Mouse (Mus musculus): ENCODE measurements at regions not wholly inside any gene's neighbourhood (a gene's known extent, or its start where the extent isn't known, plus 50 kb on each side); places are given as distances from the start of the nearest gene placed in this dataset.
"Not testable (repeated sequence)": the region's sequence is repeated elsewhere in the genome, so short reads cannot be mapped to it uniquely, and the experiment has no call there.

GRCm38 (mm10) chr11:16637679-16638078, 114.3 kb upstream of the Egfr start:
- Histone ChIP-seq H3K4me1 (ENCODE audit: control insufficient read depth, insufficient read depth, low read length) (no peaks in the 10 kb centered on the region), H3K27ac (ENCODE audit: insufficient read depth, low read length) (no peak overlapping the region), H3K4me3 (ENCODE audit: insufficient read depth, low read length) (no peak overlapping the region)
- TF ChIP-seq POLR2A (IDR thresholded peaks at IDR 0.05; ENCODE audit: low read depth, low read length): no peak
- no peak for TF ChIP-seq CTCF (IDR thresholded peaks at IDR 0.05; ENCODE audit: borderline replicate concordance, insufficient read depth, low read length)

GRCm38 (mm10) chr11:16638349-16638748, 113.7 kb upstream of the Egfr start:
- no peak overlapping the region for H3K27ac ChIP-seq (ENCODE audit: insufficient read depth, low read length)
- H3K4me1 ChIP-seq (ENCODE audit: control insufficient read depth, insufficient read depth, low read length): no peaks in the 10 kb centered on the region
- no peak overlapping the region for H3K4me3 ChIP-seq (ENCODE audit: insufficient read depth, low read length)
- no peak for TF ChIP-seq CTCF (IDR thresholded peaks at IDR 0.05; ENCODE audit: borderline replicate concordance, insufficient read depth, low read length)
- no peak for TF ChIP-seq POLR2A (IDR thresholded peaks at IDR 0.05; ENCODE audit: low read depth, low read length)

DNA sequence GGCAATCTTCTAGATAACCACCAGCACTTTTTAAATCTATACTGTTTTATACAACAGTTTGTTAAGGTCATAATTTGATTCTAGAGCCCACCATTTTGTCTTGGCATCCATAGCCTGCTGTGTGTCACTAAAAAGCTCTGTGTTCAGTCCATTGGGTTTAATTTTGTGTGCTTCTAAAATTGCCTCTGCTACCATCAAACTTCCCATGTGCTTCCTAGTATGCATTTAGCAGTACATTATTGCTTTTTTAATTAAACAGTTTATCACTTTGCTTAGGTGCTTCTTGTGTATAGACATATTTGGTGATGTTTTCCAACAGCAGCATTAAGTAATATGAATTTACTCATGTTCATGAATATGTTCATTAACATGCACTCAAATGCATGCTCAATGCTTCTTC, 102.4 kb upstream of the Egfr start:
- TF ChIP-seq POLR2A (IDR thresholded peaks at IDR 0.05; ENCODE audit: low read depth, low read length): no peak
- no peak for TF ChIP-seq CTCF (IDR thresholded peaks at IDR 0.05; ENCODE audit: borderline replicate concordance, insufficient read depth, low read length)
- no peaks in the 10 kb centered on the region; the same call in 1 of the 2 replicates for H3K4me1 ChIP-seq (ENCODE audit: control insufficient read depth, insufficient read depth, low read length)
- no peak overlapping the region for H3K27ac ChIP-seq (ENCODE audit: insufficient read depth, low read length)
- no peak overlapping the region for H3K4me3 ChIP-seq (ENCODE audit: insufficient read depth, low read length)

DNA sequence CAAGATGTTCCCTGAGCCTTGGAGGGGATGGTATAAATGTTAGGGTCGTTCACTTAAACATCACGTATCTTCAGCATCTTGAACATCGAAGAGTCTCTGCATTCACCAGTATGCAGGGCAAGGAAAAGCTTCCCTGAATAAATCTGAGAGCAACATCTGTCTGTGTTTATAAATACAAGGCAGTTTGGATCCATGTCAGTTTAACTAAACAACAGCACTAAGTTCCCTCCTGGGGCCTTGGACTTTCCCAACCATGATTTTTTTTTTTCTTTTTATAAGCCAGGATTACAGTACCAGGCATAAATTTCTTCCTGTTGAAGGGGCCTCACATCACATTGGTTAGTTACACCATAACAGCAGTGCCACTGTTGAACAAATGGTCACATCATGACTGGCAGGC, 88.2 kb upstream of the Egfr start:
- H3K4me3 ChIP-seq (ENCODE audit: insufficient read depth, low read length): no peak overlapping the region
- no peak overlapping the region for H3K27ac ChIP-seq (ENCODE audit: insufficient read depth, low read length)
- H3K4me1 ChIP-seq (ENCODE audit: control insufficient read depth, insufficient read depth, low read length): no peaks in the 10 kb centered on the region
- TF ChIP-seq POLR2A (IDR thresholded peaks at IDR 0.05; ENCODE audit: low read depth, low read length) (no peak), CTCF (IDR thresholded peaks at IDR 0.05; ENCODE audit: borderline replicate concordance, insufficient read depth, low read length) (no peak)

- TF ChIP-seq CTCF (IDR thresholded peaks at IDR 0.05; ENCODE audit: borderline replicate concordance, insufficient read depth, low read length) (no peak), POLR2A (IDR thresholded peaks at IDR 0.05; ENCODE audit: low read depth, low read length) (no peak)
Observed at GRCm38 (mm10) chr11:16669453-16670251, 82.4 kb upstream of the Egfr start.

GRCm38 (mm10) chr11:16670282-16670681, 81.7 kb upstream of the Egfr start:
- TF ChIP-seq CTCF (IDR thresholded peaks at IDR 0.05; ENCODE audit: borderline replicate concordance, insufficient read depth, low read length) (no peak), POLR2A (IDR thresholded peaks at IDR 0.05; ENCODE audit: low read depth, low read length) (no peak)
- H3K4me1 ChIP-seq (ENCODE audit: control insufficient read depth, insufficient read depth, low read length): no peaks in the 10 kb centered on the region
- H3K27ac ChIP-seq (ENCODE audit: insufficient read depth, low read length): no peak overlapping the region

More at GRCm38 (mm10) chr11:16669453-16670251, 82.4 kb upstream of the Egfr start:
- Histone ChIP-seq H3K27ac (ENCODE audit: insufficient read depth, low read length) (no peak overlapping the region), H3K4me3 (ENCODE audit: insufficient read depth, low read length) (no peak overlapping the region), H3K4me1 (ENCODE audit: control insufficient read depth, insufficient read depth, low read length) (no peaks in the 10 kb centered on the region)

DNA sequence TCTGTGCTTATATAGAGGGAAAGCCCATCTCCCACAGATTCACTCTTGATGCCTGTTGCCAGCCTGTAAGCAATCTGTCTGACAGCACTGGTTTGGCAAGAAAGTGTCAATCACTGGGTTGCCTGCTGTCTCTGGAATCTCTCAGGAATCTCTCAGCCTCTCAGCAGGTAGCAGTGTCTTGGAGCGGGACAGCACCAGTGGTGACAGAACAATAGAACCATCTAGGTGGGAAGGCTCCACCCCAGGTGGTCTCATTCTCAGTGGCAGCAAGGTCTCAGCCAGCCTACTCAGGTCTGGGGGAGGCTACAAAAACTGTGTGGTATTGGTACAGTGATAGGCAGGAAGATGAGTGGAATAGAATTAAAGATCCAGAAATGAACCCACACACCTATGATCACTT, 76.1 kb upstream of the Egfr start:
- H3K4me1 ChIP-seq (ENCODE audit: control insufficient read depth, insufficient read depth, low read length); H3K4me3 ChIP-seq (ENCODE audit: insufficient read depth, low read length); H3K27ac ChIP-seq (ENCODE audit: insufficient read depth, low read length): not testable (repeated sequence)

More at GRCm38 (mm10) chr11:16670282-16670681, 81.7 kb upstream of the Egfr start:
- H3K4me3 ChIP-seq (ENCODE audit: insufficient read depth, low read length): no peak overlapping the region

GRCm38 (mm10) chr11:16683538-16683937, 68.5 kb upstream of the Egfr start:
- H3K4me3 ChIP-seq (ENCODE audit: insufficient read depth, low read length): no peak overlapping the region
- no peaks in the 10 kb centered on the region for H3K4me1 ChIP-seq (ENCODE audit: control insufficient read depth, insufficient read depth, low read length)
- no peak overlapping the region for H3K27ac ChIP-seq (ENCODE audit: insufficient read depth, low read length)
- TF ChIP-seq CTCF (IDR thresholded peaks at IDR 0.05; ENCODE audit: borderline replicate concordance, insufficient read depth, low read length): no peak
- no peak for TF ChIP-seq POLR2A (IDR thresholded peaks at IDR 0.05; ENCODE audit: low read depth, low read length)

DNA sequence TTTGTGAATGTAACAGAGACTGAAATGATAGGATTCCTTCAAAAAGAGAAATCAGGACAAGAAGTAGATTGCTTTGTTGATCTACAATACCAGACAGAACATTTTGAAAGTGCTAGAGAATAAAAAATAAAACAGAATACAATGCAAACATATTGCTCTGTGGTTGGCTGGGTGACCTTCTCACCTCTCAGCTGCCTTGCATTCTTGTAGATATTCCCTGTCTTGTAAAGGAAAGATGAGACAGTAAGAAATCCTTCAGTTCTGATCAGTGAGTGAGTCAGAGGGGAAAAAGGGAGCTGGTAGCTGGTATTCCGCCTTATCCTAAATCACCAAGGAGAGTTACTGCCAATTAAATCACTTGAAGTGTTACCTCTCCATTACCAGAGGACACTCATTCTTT, 56.4 kb upstream of the Egfr start:
- H3K4me3 ChIP-seq (ENCODE audit: insufficient read depth, low read length): no peak overlapping the region
- H3K27ac ChIP-seq (ENCODE audit: insufficient read depth, low read length): no peak overlapping the region
- H3K4me1 ChIP-seq (ENCODE audit: control insufficient read depth, insufficient read depth, low read length): peaks cover 4% of the 10 kb centered on the region; the same call in 1 of the 2 replicates
- TF ChIP-seq POLR2A (IDR thresholded peaks at IDR 0.05; ENCODE audit: low read depth, low read length) (no peak), CTCF (IDR thresholded peaks at IDR 0.05; ENCODE audit: borderline replicate concordance, insufficient read depth, low read length) (no peak)

DNA sequence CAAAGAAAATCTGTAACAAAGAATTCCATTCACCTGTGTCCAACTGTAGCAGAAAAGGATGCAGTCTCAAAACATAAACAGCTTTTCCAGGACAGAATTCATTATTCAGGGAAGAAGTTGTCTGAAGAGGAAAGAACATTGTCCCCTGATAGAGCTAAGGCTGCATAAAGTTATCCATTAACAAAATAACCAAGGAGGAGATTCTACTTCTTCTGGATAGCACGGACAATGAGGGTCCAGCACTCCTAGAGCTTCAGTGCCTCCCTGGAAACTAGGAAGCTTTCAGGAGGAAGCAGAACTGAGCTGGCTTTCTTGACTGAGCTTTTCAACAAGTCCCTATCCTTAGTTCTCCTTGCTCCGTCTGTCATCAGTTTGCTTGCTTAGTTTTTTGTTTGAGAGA, 55.2 kb upstream of the Egfr start:
- H3K27ac ChIP-seq (ENCODE audit: insufficient read depth, low read length): no peak overlapping the region
- peaks cover 4% of the 10 kb centered on the region; the same call in 1 of the 2 replicates for H3K4me1 ChIP-seq (ENCODE audit: control insufficient read depth, insufficient read depth, low read length)
- no peak for TF ChIP-seq CTCF (IDR thresholded peaks at IDR 0.05; ENCODE audit: borderline replicate concordance, insufficient read depth, low read length)
- TF ChIP-seq POLR2A (IDR thresholded peaks at IDR 0.05; ENCODE audit: low read depth, low read length): no peak
- no peak overlapping the region for H3K4me3 ChIP-seq (ENCODE audit: insufficient read depth, low read length)

All from embryonic fibroblast, embryonic 13.5 days (primary cell).